Comparison of ENCODE assay signal across 22 mouse cellular contexts in the genomic region with DNA sequence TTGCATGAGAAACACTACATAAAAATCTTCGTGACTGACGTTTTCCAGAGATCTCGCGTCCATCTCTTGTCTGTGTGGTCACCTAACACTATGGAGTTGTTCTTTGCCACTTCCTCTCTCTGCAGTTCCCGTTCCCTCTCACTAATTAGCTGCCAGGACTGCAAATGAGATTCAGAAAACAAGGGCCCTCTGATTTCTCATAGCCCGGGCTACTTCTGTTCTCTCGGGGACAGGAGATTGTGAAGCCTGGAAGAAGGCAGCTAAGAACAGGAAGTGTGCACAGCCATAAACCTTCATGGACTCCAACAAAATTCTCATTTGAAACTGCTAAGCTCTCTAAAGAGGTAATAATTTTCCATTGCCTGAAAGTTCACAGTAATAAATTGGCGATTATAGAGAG.
A peak's percentile ranks its signal among the peaks of the same experiment; 100 is the strongest.
DNase-seq lines count a peak whose midpoint lies in the region; ATAC-seq lines count a peak whose summit lies in the region.
"Had no signal": no experiment of that assay in that cellular context is flagged by ENCODE, and none has a peak within 500 bp of the region (broad histone marks: within the 10 kb centered on the region; RNA-seq: fewer than 3 reads in every experiment).

No protein-coding gene starts in this region.

- 33% methylated on average over 8 of the region's 8 CpGs for WGBS in limb, embryonic 11.5 days

- H3K4me3 ChIP-seq in limb, embryonic 11.5 days (ENCODE audit: low read depth, low read length) = no peak overlapping the region
- H3K4me3 ChIP-seq: heart, adult 2 months; heart, embryonic 15.5 days; hindbrain, embryonic 15.5 days; limb, embryonic 15.5 days; lung, embryonic 15.5 days had no signal

- no peaks in the 10 kb centered on the region for H3K36me3 ChIP-seq in limb, embryonic 11.5 days (ENCODE audit: control insufficient read depth, insufficient read depth, low read length)
- H3K36me3 ChIP-seq: heart, embryonic 15.5 days; hindbrain, embryonic 15.5 days; limb, embryonic 15.5 days; lung, embryonic 15.5 days had no signal

- no peak overlapping the region for H3K4me2 ChIP-seq in limb, embryonic 11.5 days (ENCODE audit: low read depth, severe bottlenecking)
- H3K4me2 ChIP-seq: heart, embryonic 15.5 days; hindbrain, embryonic 15.5 days; limb, embryonic 15.5 days; lung, embryonic 15.5 days; midbrain, embryonic 11.5 days had no signal

- H3K4me1 ChIP-seq in limb, embryonic 11.5 days (ENCODE audit: control insufficient read depth, insufficient read depth, low read length) = 0 out of 2 replicates have a peak, but pooled peaks cover 4% of the 10 kb centered on the region
- H3K4me1 ChIP-seq: heart, embryonic 15.5 days; hindbrain, embryonic 15.5 days had no signal

- DNase-seq in kidney, postnatal 14 days = peak; percentile 13
- no peak for DNase-seq in kidney, postnatal 25 days
- peak; percentile 28 for DNase-seq in limb, embryonic 11.5 days (ENCODE audit: low spot score)
- no peak for DNase-seq in spleen, adult 18-20 months
- no peak for DNase-seq in urinary bladder, postnatal 4 days (ENCODE audit: low spot score in 2 of 2)
- DNase-seq in layer of hippocampus, adult 18-20 months (ENCODE audit: low spot score in 2 of 2) = no peak
- DNase-seq: adrenal gland, adult 8-10 months; cerebellum, adult 2 months; cerebellum, postnatal 25 days; gastrocnemius, postnatal 25 days; heart, adult 2 months; kidney, adult 8-10 months; thymus, postnatal 14 days had no signal

- ATAC-seq in limb, embryonic 11.5 days (ENCODE audit: insufficient number of reproducible peaks, low FRiP score, low TSS enrichment, low read depth) = peak; percentile 47; the same call in 1 of the 2 replicates
- peak; percentile 86 for ATAC-seq in megakaryocyte, adult 5-6 weeks (ENCODE audit: poor library complexity, severe bottlenecking)
- ATAC-seq: activated CD4-positive, CD25-positive, alpha-beta regulatory T cell, adult 4 months; forebrain, embryonic 14.5 days had no signal

- H3K27ac ChIP-seq in limb, embryonic 11.5 days (replicated peaks; ENCODE audit: low read depth, low read length) = no peak overlapping the region
- H3K27ac ChIP-seq: heart, adult 2 months; heart, embryonic 15.5 days; hindbrain, embryonic 15.5 days; limb, embryonic 15.5 days; liver, embryonic 14.5 days had no signal

- no peaks in the 10 kb centered on the region for H3K27me3 ChIP-seq in limb, embryonic 11.5 days (ENCODE audit: control insufficient read depth, insufficient read depth, low read length)
- H3K27me3 ChIP-seq: heart, embryonic 15.5 days; hindbrain, embryonic 15.5 days; limb, embryonic 15.5 days; lung, embryonic 15.5 days had no signal

- H3K9ac ChIP-seq in limb, embryonic 11.5 days (ENCODE audit: low read length) = no peak overlapping the region
- H3K9ac ChIP-seq: heart, embryonic 15.5 days; hindbrain, embryonic 15.5 days; limb, embryonic 15.5 days; liver, embryonic 14.5 days; lung, embryonic 15.5 days had no signal

- no peaks in the 10 kb centered on the region for H3K9me3 ChIP-seq in limb, embryonic 11.5 days (ENCODE audit: control insufficient read depth, low read length)
- H3K9me3 ChIP-seq: heart, embryonic 15.5 days; hindbrain, embryonic 15.5 days; limb, embryonic 15.5 days; lung, embryonic 15.5 days had no signal

Comparison
In these comparisons a context has a peak if more than half of its experiments do, and no peak if none do; other contexts are left out.
1. DNase-seq: peak in kidney, postnatal 14 days (single experiment) and limb, embryonic 11.5 days (single experiment); none in kidney, postnatal 25 days (0 of 2), spleen, adult 18-20 months (0 of 2), urinary bladder, postnatal 4 days (0 of 2) and layer of hippocampus, adult 18-20 months (0 of 2).